Mouse (Mus musculus): Measurements from ENCODE around the gene Nrros. TPM values are rescaled to one million over a fixed set of nuclear protein-coding genes. Genes with fewer than 3 reads are reported as not detected.

Gene Nrros
- polyA plus RNA-seq, 1 experiment = 8.8 TPM

DNA sequence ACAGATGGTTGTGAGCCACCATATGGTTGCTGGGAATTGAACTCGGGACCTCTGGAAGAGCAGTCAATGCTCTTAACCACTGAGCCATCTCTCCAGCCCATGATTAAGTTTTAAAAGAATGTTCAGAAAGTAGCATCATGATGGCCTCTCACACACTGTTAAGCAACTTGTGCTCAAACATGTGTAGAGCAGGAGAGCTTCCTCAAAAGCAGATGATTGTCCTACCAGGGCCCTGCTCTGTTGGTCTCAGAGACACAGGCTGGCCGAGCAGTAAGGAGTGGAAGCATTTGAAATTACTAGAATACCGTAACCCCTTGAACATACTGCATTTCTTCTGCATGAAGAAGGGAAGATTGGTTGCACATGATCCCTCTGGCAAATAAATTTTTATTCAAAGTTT lies 6.4 kb downstream of the Nrros start:
- DNase-seq (ENCODE audit: low read depth) = no peak
- no peak for TF ChIP-seq CTCF (IDR thresholded peaks at IDR 0.05; ENCODE audit: borderline replicate concordance, extremely low read depth, insufficient read depth, insufficient read length)
- no peak for TF ChIP-seq POLR2A (IDR thresholded peaks at IDR 0.05; ENCODE audit: borderline replicate concordance, extremely low read depth, insufficient read depth, insufficient read length, poor library complexity, severe bottlenecking)

DNA sequence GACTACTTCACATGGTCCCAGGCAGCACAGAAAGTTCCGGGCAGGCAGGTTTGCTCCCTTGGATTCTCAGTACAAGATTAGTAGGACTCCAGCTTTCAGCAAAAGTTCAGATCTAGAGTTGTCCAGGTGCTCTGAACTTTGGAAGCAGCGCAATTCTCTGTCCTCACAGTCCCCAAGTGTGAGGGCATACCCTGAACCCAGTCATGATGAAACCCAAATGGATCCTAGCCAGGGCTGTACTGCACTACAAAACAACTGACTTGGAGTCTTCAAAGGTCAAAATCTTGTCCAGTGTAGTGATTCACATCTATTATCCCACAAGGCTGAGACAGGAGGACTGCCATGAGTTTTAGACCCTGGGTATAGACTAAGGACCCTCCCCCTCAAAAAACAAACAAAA lies 8.0 kb downstream of the Nrros start:
- no peak for DNase-seq (ENCODE audit: low read depth)
- no peak for TF ChIP-seq CTCF (IDR thresholded peaks at IDR 0.05; ENCODE audit: borderline replicate concordance, extremely low read depth, insufficient read depth, insufficient read length)
- TF ChIP-seq POLR2A (IDR thresholded peaks at IDR 0.05; ENCODE audit: borderline replicate concordance, extremely low read depth, insufficient read depth, insufficient read length, poor library complexity, severe bottlenecking) = no peak

DNA sequence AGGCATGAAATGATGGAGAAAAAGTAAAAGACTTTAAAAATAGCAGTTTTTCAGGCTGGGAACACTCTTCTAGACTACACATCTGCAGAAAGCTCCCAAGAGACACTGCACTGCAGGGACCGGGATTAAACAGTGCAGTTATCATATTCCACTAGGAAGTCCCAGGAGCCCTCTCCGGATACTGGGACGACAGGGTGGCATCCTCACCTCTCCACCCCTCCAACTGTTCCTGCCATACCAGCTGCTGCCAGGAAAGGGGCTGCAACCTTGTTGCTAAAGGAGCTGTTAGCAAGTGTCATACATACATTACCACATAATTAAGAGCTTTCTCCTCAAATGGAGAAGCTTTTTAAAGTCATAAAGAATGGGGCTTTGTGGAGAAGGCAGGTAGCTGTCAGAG lies 8.7 kb downstream of the Nrros start:
- TF ChIP-seq CTCF (IDR thresholded peaks at IDR 0.05; ENCODE audit: borderline replicate concordance, extremely low read depth, insufficient read depth, insufficient read length) = no peak
- no peak for TF ChIP-seq POLR2A (IDR thresholded peaks at IDR 0.05; ENCODE audit: borderline replicate concordance, extremely low read depth, insufficient read depth, insufficient read length, poor library complexity, severe bottlenecking)
- DNase-seq (ENCODE audit: low read depth) = peak; percentile 69

DNA sequence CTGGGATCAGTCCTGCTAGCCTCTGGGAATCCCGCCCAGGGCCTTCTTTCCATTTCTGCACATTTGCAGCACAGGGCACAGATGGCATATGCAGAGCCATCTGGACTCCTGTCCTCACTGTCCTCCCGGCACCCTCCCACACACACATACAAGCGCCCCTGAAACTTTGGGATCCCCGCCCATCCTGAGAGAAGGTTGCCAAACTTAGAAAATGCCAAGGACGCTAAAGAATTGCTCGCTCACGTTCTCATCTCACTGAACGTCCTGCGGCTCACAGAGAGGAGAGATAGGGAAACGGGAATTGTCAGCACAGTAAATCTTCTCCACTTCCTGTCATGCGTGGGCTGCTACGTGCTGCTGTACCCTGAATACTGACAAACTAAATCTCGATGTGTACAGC lies 11.0 kb downstream of the Nrros start:
- no peak for TF ChIP-seq CTCF (IDR thresholded peaks at IDR 0.05; ENCODE audit: borderline replicate concordance, extremely low read depth, insufficient read depth, insufficient read length)
- TF ChIP-seq POLR2A (IDR thresholded peaks at IDR 0.05; ENCODE audit: borderline replicate concordance, extremely low read depth, insufficient read depth, insufficient read length, poor library complexity, severe bottlenecking) = no peak
- DNase-seq (ENCODE audit: low read depth) = peak; percentile 73

DNA sequence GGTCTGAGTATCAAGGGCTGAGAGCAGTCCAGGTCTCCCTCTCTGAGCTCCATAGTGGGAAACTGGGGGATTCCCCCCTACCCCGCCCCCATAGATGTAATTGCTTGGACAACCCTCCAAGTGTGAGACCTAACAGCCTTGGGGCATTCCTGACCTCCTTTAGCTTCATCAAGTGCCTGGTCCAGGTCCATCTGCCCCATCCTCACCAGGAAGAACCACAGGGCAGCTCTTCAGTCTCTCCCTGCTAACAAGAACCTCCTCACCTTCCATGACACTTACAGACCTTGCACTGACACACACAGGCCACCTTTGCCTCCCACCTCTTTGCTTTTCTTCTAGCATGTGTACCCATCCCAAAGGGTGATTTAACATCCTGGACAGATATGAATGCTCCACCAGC lies 11.4 kb downstream of the Nrros start:
- TF ChIP-seq CTCF (IDR thresholded peaks at IDR 0.05; ENCODE audit: borderline replicate concordance, extremely low read depth, insufficient read depth, insufficient read length) (no peak), POLR2A (IDR thresholded peaks at IDR 0.05; ENCODE audit: borderline replicate concordance, extremely low read depth, insufficient read depth, insufficient read length, poor library complexity, severe bottlenecking) (no peak)
- DNase-seq (ENCODE audit: low read depth) = no peak

DNA sequence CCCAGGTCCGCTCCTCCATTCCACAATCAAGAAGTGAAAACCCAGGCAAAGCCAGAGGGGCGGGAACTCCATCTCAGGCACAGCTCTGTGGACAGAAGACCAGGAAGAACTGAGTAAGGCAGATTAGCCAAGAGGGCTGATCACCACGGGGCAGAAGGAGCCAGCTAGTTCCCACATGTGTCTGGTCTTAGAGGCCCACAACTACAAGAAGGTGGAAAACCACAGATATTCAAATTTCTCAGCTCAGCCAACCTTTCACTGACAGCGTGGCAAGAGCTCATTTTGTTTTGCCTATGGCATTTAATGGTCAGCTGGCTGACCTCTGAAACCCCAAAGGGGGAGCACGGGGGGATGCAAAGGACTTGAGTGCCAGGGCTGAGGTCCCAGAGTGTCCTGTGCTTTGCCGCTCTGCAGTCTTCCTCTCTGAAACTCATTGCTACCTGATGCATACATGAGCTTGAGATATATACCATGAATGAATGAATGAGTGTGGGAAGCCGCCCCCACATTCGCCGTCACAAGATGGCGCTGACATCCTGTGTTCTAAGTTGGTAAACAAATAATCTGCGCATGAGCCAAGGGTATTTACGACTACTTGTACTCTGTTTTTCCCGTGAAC lies 17.7 kb downstream of the Nrros start:
- DNase-seq (ENCODE audit: low read depth) = peak; percentile 50
- TF ChIP-seq POLR2A (IDR thresholded peaks at IDR 0.05; ENCODE audit: borderline replicate concordance, extremely low read depth, insufficient read depth, insufficient read length, poor library complexity, severe bottlenecking) (no peak), CTCF (IDR thresholded peaks at IDR 0.05; ENCODE audit: borderline replicate concordance, extremely low read depth, insufficient read depth, insufficient read length) (no peak)

DNA sequence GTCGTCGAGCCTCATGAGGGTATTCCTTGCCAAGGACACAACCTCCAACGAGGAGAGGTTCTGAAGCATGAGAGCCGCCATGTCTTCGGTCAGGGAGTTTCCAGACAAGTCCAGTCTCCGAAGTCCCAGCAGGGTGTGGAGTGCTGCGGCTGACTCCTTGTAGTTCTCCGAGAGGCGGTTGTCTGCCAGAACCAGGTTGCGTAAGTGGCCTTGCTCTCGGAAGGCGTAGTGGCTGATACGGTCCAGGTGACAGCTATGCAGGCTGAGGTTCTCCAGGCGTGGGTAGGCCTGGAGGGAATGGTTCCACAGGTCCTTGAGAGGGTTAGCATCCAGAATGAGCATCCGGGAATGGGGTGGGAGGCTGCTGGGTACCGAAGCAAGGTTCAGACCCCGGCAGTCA lies 20.8 kb downstream of the Nrros start:
- DNase-seq (ENCODE audit: low read depth) = no peak
- TF ChIP-seq POLR2A (IDR thresholded peaks at IDR 0.05; ENCODE audit: borderline replicate concordance, extremely low read depth, insufficient read depth, insufficient read length, poor library complexity, severe bottlenecking) = no peak
- no peak for TF ChIP-seq CTCF (IDR thresholded peaks at IDR 0.05; ENCODE audit: borderline replicate concordance, extremely low read depth, insufficient read depth, insufficient read length)

DNA sequence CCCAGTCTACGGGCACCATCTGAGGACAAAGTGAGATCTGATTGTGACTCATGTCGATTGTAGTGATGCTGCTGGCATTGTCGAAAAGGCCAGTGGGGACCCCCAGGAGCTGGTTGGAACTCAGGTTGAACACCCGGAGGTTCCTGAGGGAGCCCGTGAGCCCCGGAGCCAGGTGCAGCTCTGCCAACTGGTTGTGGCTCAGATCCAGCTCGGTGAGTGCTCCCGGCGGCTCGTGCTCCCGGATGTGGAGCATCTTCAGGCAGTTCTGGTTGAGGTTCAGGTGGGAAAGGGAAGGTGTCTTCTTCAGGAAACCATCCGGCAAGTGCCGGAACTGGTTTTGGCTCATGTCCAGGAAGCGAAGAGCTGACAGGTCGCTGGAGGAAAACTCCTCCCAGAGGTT lies 21.6 kb downstream of the Nrros start:
- TF ChIP-seq POLR2A (IDR thresholded peaks at IDR 0.05; ENCODE audit: borderline replicate concordance, extremely low read depth, insufficient read depth, insufficient read length, poor library complexity, severe bottlenecking) (no peak), CTCF (IDR thresholded peaks at IDR 0.05; ENCODE audit: borderline replicate concordance, extremely low read depth, insufficient read depth, insufficient read length) (no peak)
- no peak for DNase-seq (ENCODE audit: low read depth)

DNA sequence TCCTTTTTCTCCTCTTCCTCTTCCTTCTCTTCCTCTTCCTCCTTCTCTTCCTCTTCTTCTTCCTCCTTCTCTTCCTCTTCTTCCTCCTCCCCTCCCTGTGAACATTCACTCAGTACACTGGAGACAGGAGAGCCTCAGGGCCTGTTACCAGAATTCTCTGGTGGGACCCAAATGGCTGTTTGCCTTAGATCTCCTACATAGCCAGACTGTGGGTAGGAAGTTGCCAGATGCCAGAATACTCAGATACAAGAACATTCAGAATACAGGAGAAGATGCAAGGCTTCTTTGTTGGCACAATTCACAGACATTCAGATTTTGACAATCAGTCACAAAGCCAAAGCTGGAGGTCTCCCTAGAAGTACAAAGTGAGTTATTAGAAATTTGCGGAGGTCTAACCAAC lies 26.4 kb downstream of the Nrros start:
- TF ChIP-seq POLR2A (IDR thresholded peaks at IDR 0.05; ENCODE audit: borderline replicate concordance, extremely low read depth, insufficient read depth, insufficient read length, poor library complexity, severe bottlenecking) (no peak), CTCF (IDR thresholded peaks at IDR 0.05; ENCODE audit: borderline replicate concordance, extremely low read depth, insufficient read depth, insufficient read length) (no peak)

DNA sequence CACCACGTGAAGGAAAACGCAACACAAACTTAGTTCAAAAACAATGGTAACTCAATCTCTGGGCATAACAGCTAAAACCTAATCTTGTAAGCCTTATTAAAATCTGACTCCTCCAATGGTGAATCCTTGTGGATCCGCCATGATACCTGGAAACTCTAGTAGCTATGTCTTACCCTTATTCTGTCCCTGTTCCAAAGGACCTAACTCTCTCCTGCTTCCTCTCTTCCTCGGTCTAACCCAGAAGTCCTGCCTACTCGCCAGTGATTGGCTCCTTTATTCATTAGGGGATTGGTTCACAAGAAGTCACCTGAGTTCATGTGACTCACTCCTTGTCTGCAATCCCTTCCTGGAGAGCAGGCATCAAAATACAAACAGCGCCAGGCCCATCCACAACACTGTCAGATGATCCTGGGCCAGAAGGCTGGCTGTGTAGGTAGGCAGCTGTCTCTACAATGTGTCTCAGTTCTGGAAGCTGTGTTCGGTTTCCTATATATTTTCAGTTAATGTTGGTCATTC lies 29.5 kb downstream of the Nrros start:
- DNase-seq (ENCODE audit: low read depth) = no peak
- TF ChIP-seq POLR2A (IDR thresholded peaks at IDR 0.05; ENCODE audit: borderline replicate concordance, extremely low read depth, insufficient read depth, insufficient read length, poor library complexity, severe bottlenecking) (no peak), CTCF (IDR thresholded peaks at IDR 0.05; ENCODE audit: borderline replicate concordance, extremely low read depth, insufficient read depth, insufficient read length) (no peak)

More for the DNA sequence above, 26.4 kb downstream of the Nrros start:
- DNase-seq (ENCODE audit: low read depth) = no peak

DNA sequence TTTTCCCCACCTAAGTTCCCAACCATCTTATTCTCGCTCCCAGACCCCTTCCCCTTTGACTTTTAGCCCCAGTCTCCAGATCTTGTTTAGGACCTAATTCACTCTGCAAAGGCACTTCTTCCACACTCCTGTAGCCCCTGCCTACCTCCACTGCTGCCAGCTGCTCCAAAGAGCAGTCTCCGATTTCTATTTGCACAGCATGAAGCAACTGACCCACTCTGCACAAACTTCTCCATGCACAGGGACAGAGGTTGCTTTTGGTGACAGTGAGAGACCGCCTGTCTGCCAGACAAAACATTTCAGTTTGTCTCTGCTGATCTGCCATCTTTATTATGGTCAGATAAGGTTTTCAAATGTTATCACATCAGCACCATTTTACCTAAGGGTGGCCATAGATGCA lies 32.2 kb downstream of the Nrros start:
- TF ChIP-seq POLR2A (IDR thresholded peaks at IDR 0.05; ENCODE audit: borderline replicate concordance, extremely low read depth, insufficient read depth, insufficient read length, poor library complexity, severe bottlenecking) (no peak), CTCF (IDR thresholded peaks at IDR 0.05; ENCODE audit: borderline replicate concordance, extremely low read depth, insufficient read depth, insufficient read length) (no peak)
- no peak for DNase-seq (ENCODE audit: low read depth)

DNA sequence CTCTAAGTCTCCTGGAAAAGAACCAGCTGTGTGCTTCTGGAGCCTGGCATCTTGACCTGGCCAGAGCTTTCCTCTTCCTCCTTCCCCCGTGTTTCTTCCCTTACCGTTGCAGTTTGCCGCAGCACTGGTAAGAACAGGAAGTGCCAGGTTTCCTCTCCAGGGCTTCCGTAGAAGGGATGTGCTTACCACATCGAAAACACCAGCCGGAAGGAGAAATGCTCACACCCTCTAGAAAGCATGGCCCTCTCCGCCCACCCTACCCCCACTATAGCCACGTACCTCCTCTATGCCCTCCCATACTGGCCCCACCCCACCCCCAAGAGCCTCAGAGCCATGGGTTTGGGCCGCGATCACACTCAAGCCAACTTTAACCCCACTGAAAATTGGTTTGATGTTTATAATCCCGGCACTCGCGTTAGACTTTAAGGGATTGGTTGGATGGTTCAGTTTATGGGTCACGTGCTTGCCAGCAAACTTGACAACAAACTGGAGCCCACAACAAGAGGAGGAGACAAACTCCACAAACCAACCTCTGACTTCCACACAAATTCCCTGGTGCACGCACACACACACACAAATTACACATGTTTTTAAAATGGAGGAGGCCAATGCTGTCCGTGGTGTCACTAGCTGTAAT lies 35.1 kb downstream of the Nrros start:
- peak; percentile 2 for DNase-seq (ENCODE audit: low read depth)
- TF ChIP-seq POLR2A (IDR thresholded peaks at IDR 0.05; ENCODE audit: borderline replicate concordance, extremely low read depth, insufficient read depth, insufficient read length, poor library complexity, severe bottlenecking) = no peak
- no peak for TF ChIP-seq CTCF (IDR thresholded peaks at IDR 0.05; ENCODE audit: borderline replicate concordance, extremely low read depth, insufficient read depth, insufficient read length)
